Mouse (Mus musculus) erythroblast, embryonic 14.5 days (primary cell): ENCODE data around the gene Mpp5.

Experiments used
- GATA1 ChIP-seq: IDR thresholded peaks from 2 replicates; pipeline ENCODE4 v1.6.1; 2012; ENCODE audit warnings: low read length, inconsistent platforms, mixed read lengths
- TAL1 ChIP-seq: IDR thresholded peaks from 3 replicates; pipeline ENCODE4 v1.6.1; 2012; ENCODE audit warnings: low read length, inconsistent platforms, mixed read lengths

DNA sequence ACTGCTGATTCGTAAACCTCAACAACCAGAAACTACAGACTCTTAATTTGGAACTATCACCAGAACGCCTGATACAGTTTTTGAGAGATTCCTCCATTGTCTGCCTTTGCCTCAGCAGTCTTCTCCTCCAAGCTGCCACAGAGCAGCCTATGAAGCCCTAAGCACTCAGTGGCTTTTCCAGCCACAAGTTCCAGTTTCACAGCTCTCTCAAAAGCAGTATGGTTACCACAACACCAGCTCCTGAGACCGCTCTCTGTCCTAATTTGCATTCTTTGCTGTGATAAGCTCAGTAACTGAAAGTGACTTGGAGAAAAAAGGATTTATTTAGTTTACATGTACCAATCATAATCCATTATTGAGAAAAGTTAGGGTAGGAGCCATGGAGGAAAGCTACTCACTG is 51.3 kb downstream of the Mpp5 start:
- TF ChIP-seq TAL1, result no peak
- no peak for TF ChIP-seq GATA1
